Mouse (Mus musculus) common myeloid progenitor, adult 5-6 weeks (primary cell): ENCODE measurements around the gene Gxylt2. TPM values are rescaled to one million over a fixed set of nuclear protein-coding genes. Genes with fewer than 3 reads are reported as not detected.
A peak's percentile ranks its signal among the peaks of the same experiment; 100 is the strongest.

Source experiments
- ATAC-seq: replicated peaks from 2 replicates; pipeline ENCODE4 v1.8.0; 2016; ENCODE audit warnings: low read depth, mild to moderate bottlenecking, moderate TSS enrichment, inconsistent platforms; ENCODE audit not compliant: poor library complexity, severe bottlenecking
- total RNA-seq: library from RNA; stranded (forward); fragments of 200-1000, 187-1606 nt; gene quantifications from 2 replicates; pipeline ENCODE4 v1.2.3, GENCODE M21; 2017

Gxylt2 gene
- total RNA-seq, 1 experiment from 2014 or later = not detected

DNA sequence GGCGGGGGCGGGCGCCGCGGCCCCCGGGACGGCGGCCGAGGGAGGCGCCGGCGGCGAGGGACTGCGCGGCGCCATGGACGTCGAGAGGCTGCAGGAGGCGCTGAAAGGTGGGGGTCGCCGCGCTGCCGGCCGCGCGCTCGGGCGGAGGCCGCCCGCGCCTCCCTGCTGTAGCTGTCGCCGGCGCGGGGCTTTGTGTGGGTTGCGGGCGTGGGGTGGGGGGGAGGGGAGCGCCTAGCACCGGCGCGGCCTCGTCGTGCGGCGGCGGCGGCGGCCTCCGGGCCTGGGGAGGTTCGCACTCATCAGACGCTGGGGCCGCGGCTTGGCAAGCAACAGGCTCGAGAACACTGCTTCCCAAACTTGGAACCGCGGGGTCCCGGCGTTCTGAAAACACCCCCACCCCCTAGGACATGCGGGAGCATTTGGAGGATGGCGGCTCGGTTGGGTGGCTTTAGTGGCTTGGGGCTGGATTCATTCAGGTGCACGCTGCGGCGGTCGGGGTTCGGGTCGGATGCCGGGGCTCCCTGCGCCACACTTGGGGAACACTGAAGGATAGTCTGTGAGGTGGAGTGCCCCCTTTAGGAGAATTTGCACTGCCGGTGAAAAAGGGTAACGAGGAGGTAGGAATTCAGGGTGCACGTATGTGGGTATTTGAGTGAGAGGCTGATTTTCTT, 129.4 kb downstream of the Gxylt2 start:
- peak; percentile 64 for ATAC-seq

DNA sequence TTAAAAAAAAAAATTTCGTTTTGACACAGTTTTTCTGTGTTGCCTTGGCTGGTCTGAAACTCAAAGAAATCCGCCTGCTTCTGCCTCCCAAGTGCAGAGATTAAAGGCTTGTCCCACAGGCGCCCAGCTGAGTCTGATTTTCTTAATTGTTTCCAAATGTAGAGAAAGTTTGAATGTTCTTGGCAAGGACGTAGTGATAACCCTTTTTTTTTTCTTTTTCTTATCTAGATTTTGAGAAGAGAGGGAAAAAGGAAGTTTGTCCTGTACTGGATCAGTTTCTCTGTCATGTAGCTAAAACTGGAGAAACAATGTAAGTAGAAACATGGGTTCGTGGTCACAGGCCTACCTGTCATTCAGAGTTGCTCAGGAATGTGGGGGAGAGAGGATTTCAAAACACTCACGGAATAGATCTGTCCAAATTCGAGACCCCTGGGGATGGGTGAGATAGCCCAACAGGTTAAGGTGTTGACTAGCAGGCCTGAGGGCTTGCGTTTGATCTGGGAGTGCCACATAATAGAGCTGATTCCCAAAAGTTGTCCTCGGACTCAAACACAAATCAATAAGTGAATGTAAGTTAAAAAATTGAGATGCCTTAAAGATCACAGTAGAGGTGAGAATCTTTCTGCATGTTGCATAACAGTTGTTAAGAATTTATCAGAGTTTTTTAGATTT, 130.1 kb downstream of the Gxylt2 start:
- ATAC-seq = no peak

DNA sequence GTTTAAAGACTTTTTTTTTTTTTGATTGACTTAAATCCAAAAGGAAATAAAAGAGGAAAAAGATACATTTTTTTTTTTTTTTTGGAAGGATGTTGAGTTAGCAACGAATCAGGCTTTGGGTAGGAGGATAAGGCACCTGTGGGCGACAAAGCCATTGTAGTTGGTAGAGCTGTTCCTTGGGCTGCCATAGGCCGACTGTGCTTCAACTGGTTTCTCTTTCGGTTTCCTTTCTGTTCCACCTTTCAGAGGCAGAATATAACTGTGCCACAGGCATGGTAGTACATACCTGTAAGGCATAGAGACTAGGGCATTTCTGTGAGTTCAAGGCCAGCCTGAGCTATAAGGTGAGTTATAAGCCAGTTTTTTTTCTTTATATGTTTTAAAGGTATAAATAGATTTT, 140.5 kb downstream of the Gxylt2 start:
- ATAC-seq = no peak

DNA sequence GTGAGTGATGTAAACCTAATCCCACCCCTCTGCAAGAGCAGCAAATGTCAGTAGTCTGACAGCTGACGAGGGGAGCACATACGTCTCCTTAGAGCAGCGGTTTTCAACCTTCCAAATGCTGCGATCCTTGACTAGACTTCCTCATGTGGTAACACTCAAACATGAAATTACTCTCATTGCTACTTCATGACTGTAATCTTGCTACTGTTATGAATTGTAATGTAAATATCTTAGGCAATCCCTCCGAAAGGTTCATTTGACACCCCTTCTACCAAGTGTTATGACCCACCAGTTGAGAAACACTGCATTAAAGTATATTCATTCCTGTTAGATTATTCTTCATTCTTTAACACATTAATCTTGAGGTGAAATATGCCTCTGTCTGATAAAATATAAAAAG, 142.7 kb downstream of the Gxylt2 start:
- no peak for ATAC-seq

DNA sequence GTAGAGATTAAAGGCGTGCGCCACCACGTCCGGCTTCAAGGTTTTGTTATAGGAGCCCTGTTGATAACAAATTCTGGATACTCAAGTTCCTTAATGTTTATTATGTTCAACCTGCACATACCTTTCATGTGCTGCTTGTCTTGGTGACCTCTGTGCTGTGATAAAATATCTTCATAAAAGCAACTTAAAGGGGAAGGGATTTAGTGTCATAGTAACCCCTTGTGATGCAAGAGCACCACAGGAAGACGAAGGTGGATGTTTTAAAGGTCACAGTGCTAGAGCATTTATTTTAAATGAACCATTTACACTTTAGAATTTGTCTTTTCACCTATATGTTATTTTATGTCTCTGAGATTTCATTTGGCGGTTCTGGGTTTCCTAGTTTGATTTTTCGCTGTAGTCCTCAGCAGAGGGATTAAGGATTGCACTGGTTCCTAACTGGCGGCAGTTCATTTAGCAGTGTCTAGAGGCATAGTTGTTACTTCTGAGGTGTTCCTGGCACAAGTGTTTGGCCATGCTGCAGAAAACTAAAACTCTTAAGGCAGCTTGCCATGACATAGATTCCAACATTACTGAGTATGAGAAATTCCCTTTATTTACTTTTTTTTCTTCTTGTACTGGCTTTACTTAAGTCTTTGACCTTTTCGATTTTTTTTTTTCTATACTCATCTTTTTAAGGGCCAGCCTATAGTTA, 144.3 kb downstream of the Gxylt2 start:
- no peak for ATAC-seq

DNA sequence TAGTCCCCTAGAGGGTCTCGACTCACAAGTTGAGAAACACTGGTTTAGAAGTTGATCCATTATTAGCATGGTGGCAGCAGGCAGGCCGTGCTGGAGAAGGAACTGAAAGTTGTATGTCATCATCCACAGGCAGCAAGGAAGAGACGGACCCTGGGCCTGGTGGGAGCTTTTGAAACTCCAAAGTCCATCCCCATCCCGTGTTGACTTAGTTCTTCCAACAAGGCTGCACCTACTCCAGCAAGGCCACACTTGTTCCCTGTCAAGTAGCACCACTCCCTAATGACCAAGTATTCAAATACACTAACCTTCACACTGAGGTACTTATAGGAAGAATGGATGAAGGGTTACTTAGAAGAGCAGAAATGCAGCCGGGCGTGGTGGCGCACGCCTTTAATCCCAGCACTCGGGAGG, 146.1 kb downstream of the Gxylt2 start:
- peak; percentile 74 for ATAC-seq

DNA sequence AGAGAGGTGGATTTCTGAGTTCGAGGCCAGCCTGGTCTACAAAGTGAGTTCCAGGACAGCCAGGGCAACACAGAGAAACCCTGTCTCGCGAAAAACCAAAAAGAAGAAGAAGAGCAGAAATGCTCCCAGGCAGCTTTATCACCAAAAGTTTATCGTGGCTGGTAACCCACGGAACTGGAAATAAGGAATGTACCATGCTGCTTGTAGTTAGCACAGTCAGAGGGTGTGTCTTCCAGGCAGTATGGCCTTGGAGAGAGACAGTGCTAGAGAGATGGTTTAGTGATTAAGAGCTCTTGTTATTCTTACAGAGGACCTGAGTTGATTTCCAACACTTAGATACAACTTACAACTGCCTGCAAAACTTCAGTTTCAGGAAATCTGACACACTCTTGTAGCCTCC, 146.5 kb downstream of the Gxylt2 start:
- ATAC-seq = peak; percentile 58; the same call in 1 of the 2 replicates

Other genes with a start within 250 kb of the Gxylt2 start
- gene Shq1, start 33.6 kb upstream of the Gxylt2 start, total RNA-seq = 15.4 and 22.2 TPM in 2 replicates
- gene Ppp4r2, start 128.9 kb downstream of the Gxylt2 start, total RNA-seq = 76.1 and 92.9 TPM in 2 replicates